Mouse (Mus musculus) bone marrow, adult 2 months (tissue): Measurements from ENCODE around the gene Olfr427.

Source experiments
- CTCF ChIP-seq: fragments of 200-500 bp; IDR thresholded peaks from 2 replicates; pipeline ENCODE4 v1.5.1; 2011; ENCODE audit warnings: low read length, control low read depth; ENCODE audit not compliant: control insufficient read depth, insufficient read depth
- POLR2A ChIP-seq: fragments of 200-500 bp; IDR thresholded peaks from 2 replicates; pipeline ENCODE4 v1.6.1; 2011; ENCODE audit warnings: low read depth, mild to moderate bottlenecking, control low read depth, low read length, borderline replicate concordance; ENCODE audit not compliant: control insufficient read depth

DNA sequence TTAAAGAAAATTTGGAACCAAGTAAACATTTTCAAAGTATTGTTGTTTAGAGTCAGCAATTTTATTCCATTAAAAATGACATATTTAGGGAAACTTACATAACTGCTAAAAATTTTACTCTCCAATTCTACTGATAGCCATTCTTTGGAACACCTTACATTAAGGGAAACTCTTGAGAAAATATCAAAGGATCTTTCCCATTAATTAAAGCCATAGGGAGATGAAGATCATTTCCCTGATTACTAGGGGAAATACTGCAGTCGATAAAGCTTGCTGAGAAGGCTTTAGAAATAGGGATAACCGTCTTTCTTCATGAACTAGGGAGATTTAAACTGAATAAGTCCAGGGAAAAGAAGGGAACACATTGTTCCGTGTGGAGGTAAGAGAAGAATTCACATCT is 34.5 kb downstream of the Olfr427 start, which contains the start of gene Olfr424:
- no peak for TF ChIP-seq CTCF
- TF ChIP-seq POLR2A = no peak
